Mouse (Mus musculus): ENCODE measurements around the gene Mpz.
"Not testable (repeated sequence)": the region's sequence is repeated elsewhere in the genome, so short reads cannot be mapped to it uniquely, and the experiment has no call there.

- TF ChIP-seq GATA1 (IDR thresholded peaks at IDR 0.05; ENCODE audit: borderline replicate concordance, low read length); FLI1 (IDR thresholded peaks at IDR 0.05; ENCODE audit: low read length): not testable (repeated sequence)
Observed at GRCm38 (mm10) chr1:171137486-171138155, 12.9 kb upstream of the Mpz start.
